Mouse (Mus musculus) hindbrain, embryonic 13.5 days (tissue): ENCODE measurements around the gene Tspan18. TPM values are rescaled to one million over a fixed set of nuclear protein-coding genes. Genes with fewer than 3 reads are reported as not detected.

Experiments
- ATAC-seq: fragments of 200-750 bp; cut with Nextera tagmentation; 2 replicates; pipeline ENCODE4 v1.8.0; 2017; ENCODE audit warnings: moderate TSS enrichment; ENCODE audit not compliant: low FRiP score
- H3K27ac ChIP-seq: fragments of 300-500 bp; sonication (generic); 2 replicates; pipeline ENCODE4 v1.5.1; 2015; ENCODE audit warnings: inconsistent platforms, mild to moderate bottlenecking, moderate library complexity
- H3K27me3 ChIP-seq: fragments of 300-500 bp; sonication (generic); 2 replicates; pipeline ENCODE4 v1.6.1; 2015; ENCODE audit warnings: mild to moderate bottlenecking, inconsistent platforms
- H3K36me3 ChIP-seq: fragments of 300-500 bp; sonication (generic); 2 replicates; pipeline ENCODE4 v1.6.1; 2015; ENCODE audit warnings: mild to moderate bottlenecking, inconsistent platforms
- H3K4me1 ChIP-seq: fragments of 300-500 bp; sonication (generic); replicated peaks from 2 replicates; pipeline ENCODE4 v1.6.1; 2015; ENCODE audit warnings: inconsistent platforms
- H3K4me2 ChIP-seq: fragments of 300-500 bp; sonication (generic); 2 replicates; pipeline ENCODE4 v1.6.1; 2015; ENCODE audit warnings: inconsistent platforms, mild to moderate bottlenecking, moderate library complexity
- H3K4me3 ChIP-seq: fragments of 300-500 bp; sonication (generic); 2 replicates; pipeline ENCODE4 v1.5.1; 2015; ENCODE audit warnings: mild to moderate bottlenecking, inconsistent platforms
- H3K9ac ChIP-seq: fragments of 300-500 bp; sonication (generic); 2 replicates; pipeline ENCODE4 v1.6.1; 2015; ENCODE audit warnings: mild to moderate bottlenecking, inconsistent platforms
- H3K9me3 ChIP-seq: fragments of 300-500 bp; sonication (generic); 2 replicates; pipeline ENCODE4 v1.6.1; 2016; ENCODE audit warnings: inconsistent platforms
- WGBS: fragments of 180-500 bp; shearing (Covaris S2); methylation state at CpG from one replicate; pipeline ENCODE4 v1.1.7; 2015; 5-methylcytosine and 5-hydroxymethylcytosine counted together
- polyA plus RNA-seq: library from polyadenylated mRNA; unstranded; fragments of >200 nt; fragmentation: Nextera tagmentation; extraction: Ambion mirVana; gene quantifications from 2 replicates; pipeline ENCODE4 v1.2.1, GENCODE M21; 2015

The Tspan18 gene
- polyA plus RNA-seq, 1 experiment from 2014 or later = 32.5 TPM

- Histone ChIP-seq H3K4me2 (no peak overlapping the region), H3K4me3 (no peak overlapping the region), H3K27ac (no peak overlapping the region), H3K36me3 (no peaks in the 10 kb centered on the region), H3K9ac (no peak overlapping the region), H3K9me3 (no peaks in the 10 kb centered on the region), H3K4me1 (peaks cover 18% of the 10 kb centered on the region), H3K27me3 (no peaks in the 10 kb centered on the region)
- no peak for ATAC-seq
- 85% methylated on average over 6 of the region's 6 CpGs for WGBS
Measured at GRCm38 (mm10) chr2:93360310-93360709, 26.0 kb upstream of the Tspan18 start.

GRCm38 (mm10) chr2:93357391-93357790 is 23.1 kb upstream of the Tspan18 start:
- H3K36me3 ChIP-seq = no peaks in the 10 kb centered on the region
- H3K4me3 ChIP-seq = no peak overlapping the region
- H3K27me3 ChIP-seq = no peaks in the 10 kb centered on the region; the same call in 1 of the 2 replicates
- no peak for ATAC-seq
- no peak overlapping the region for H3K9ac ChIP-seq
- 51% methylated on average over 2 of the region's 2 CpGs for WGBS
- H3K27ac ChIP-seq = no peak overlapping the region
- H3K4me2 ChIP-seq = no peak overlapping the region
- H3K4me1 ChIP-seq = peaks cover 20% of the 10 kb centered on the region
- H3K9me3 ChIP-seq = no peaks in the 10 kb centered on the region

- Histone ChIP-seq H3K27me3 (no peaks in the 10 kb centered on the region; the same call in 1 of the 2 replicates), H3K27ac (peak overlapping the region; percentile 55), H3K4me1 (peaks cover 20% of the 10 kb centered on the region), H3K36me3 (no peaks in the 10 kb centered on the region), H3K9me3 (no peaks in the 10 kb centered on the region), H3K9ac (no peak overlapping the region), H3K4me3 (no peak overlapping the region), H3K4me2 (no peak overlapping the region)
- 42% methylated on average over 7 of the region's 7 CpGs for WGBS
- no peak for ATAC-seq
Measured at GRCm38 (mm10) chr2:93355845-93356244, 21.5 kb upstream of the Tspan18 start.

- H3K9ac ChIP-seq = no peak overlapping the region
- ATAC-seq = no peak
- no peaks in the 10 kb centered on the region for H3K36me3 ChIP-seq
- H3K4me2 ChIP-seq = no peak overlapping the region
- no peak overlapping the region for H3K4me3 ChIP-seq
- peak overlapping the region; percentile 13; the same call in 1 of the 2 replicates for H3K27ac ChIP-seq
- peaks cover 20% of the 10 kb centered on the region for H3K4me1 ChIP-seq
- H3K27me3 ChIP-seq = no peaks in the 10 kb centered on the region; the same call in 1 of the 2 replicates
- no peaks in the 10 kb centered on the region for H3K9me3 ChIP-seq
- 56% methylated on average over 1 of the region's 1 CpGs for WGBS
Measured at GRCm38 (mm10) chr2:93354621-93355020, 20.3 kb upstream of the Tspan18 start.

GRCm38 (mm10) chr2:93353725-93354124 is 19.4 kb upstream of the Tspan18 start:
- Histone ChIP-seq H3K27me3 (no peaks in the 10 kb centered on the region; the same call in 1 of the 2 replicates), H3K27ac (no peak overlapping the region), H3K4me2 (no peak overlapping the region), H3K9me3 (no peaks in the 10 kb centered on the region), H3K4me1 (peaks cover 21% of the 10 kb centered on the region), H3K9ac (no peak overlapping the region), H3K36me3 (no peaks in the 10 kb centered on the region), H3K4me3 (no peak overlapping the region)
- ATAC-seq = no peak
- WGBS = 82% methylated on average over 4 of the region's 4 CpGs

GRCm38 (mm10) chr2:93352915-93353685 is 18.8 kb upstream of the Tspan18 start:
- H3K4me2 ChIP-seq = no peak overlapping the region
- no peak for ATAC-seq
- H3K4me3 ChIP-seq = no peak overlapping the region
- no peaks in the 10 kb centered on the region for H3K36me3 ChIP-seq
- H3K9me3 ChIP-seq = no peaks in the 10 kb centered on the region
- H3K27ac ChIP-seq = no peak overlapping the region
- WGBS = 87% methylated on average over 8 of the region's 8 CpGs
- H3K4me1 ChIP-seq = peaks cover 26% of the 10 kb centered on the region
- H3K27me3 ChIP-seq = no peaks in the 10 kb centered on the region; the same call in 1 of the 2 replicates
- H3K9ac ChIP-seq = no peak overlapping the region

GRCm38 (mm10) chr2:93351352-93351751 is 17.0 kb upstream of the Tspan18 start:
- WGBS = 75% methylated on average over 7 of the region's 7 CpGs
- H3K4me2 ChIP-seq = no peak overlapping the region
- H3K27me3 ChIP-seq = no peaks in the 10 kb centered on the region; the same call in 1 of the 2 replicates
- no peak overlapping the region for H3K4me3 ChIP-seq
- H3K36me3 ChIP-seq = no peaks in the 10 kb centered on the region
- H3K4me1 ChIP-seq = peaks cover 26% of the 10 kb centered on the region
- no peak for ATAC-seq
- H3K9me3 ChIP-seq = no peaks in the 10 kb centered on the region
- no peak overlapping the region for H3K9ac ChIP-seq
- no peak overlapping the region for H3K27ac ChIP-seq

GRCm38 (mm10) chr2:93347018-93347417 is 12.7 kb upstream of the Tspan18 start:
- ATAC-seq = no peak
- WGBS = 82% methylated on average over 5 of the region's 5 CpGs
- Histone ChIP-seq H3K4me3 (no peak overlapping the region), H3K27me3 (no peaks in the 10 kb centered on the region), H3K9ac (no peak overlapping the region), H3K36me3 (no peaks in the 10 kb centered on the region), H3K9me3 (no peaks in the 10 kb centered on the region), H3K4me2 (no peak overlapping the region), H3K4me1 (peaks cover 6% of the 10 kb centered on the region; the same call in 1 of the 2 replicates), H3K27ac (no peak overlapping the region)

GRCm38 (mm10) chr2:93346609-93347008 is 12.3 kb upstream of the Tspan18 start:
- Histone ChIP-seq H3K9me3 (no peaks in the 10 kb centered on the region), H3K4me2 (no peak overlapping the region), H3K9ac (no peak overlapping the region), H3K4me3 (no peak overlapping the region), H3K36me3 (no peaks in the 10 kb centered on the region), H3K27me3 (no peaks in the 10 kb centered on the region), H3K4me1 (peaks cover 6% of the 10 kb centered on the region; the same call in 1 of the 2 replicates), H3K27ac (no peak overlapping the region)
- WGBS = 18% methylated on average over 6 of the region's 6 CpGs
- ATAC-seq = no peak

- no peak overlapping the region for H3K4me3 ChIP-seq
- H3K4me2 ChIP-seq = no peak overlapping the region
- H3K9me3 ChIP-seq = no peaks in the 10 kb centered on the region
- ATAC-seq = no peak
- H3K27me3 ChIP-seq = no peaks in the 10 kb centered on the region
- H3K27ac ChIP-seq = no peak overlapping the region
- H3K36me3 ChIP-seq = no peaks in the 10 kb centered on the region
- 75% methylated on average over 5 of the region's 5 CpGs for WGBS
- H3K9ac ChIP-seq = no peak overlapping the region
- peaks cover 6% of the 10 kb centered on the region; the same call in 1 of the 2 replicates for H3K4me1 ChIP-seq
Measured at GRCm38 (mm10) chr2:93345663-93346268, 11.5 kb upstream of the Tspan18 start.

GRCm38 (mm10) chr2:93339373-93340106 is 5.2 kb upstream of the Tspan18 start:
- no peaks in the 10 kb centered on the region for H3K9me3 ChIP-seq
- H3K9ac ChIP-seq = 0 out of 2 replicates have a peak overlapping the region, but pooled peaks have one; percentile 14
- no peaks in the 10 kb centered on the region for H3K27me3 ChIP-seq
- no peak; the same call in 1 of the 2 replicates for ATAC-seq
- H3K36me3 ChIP-seq = no peaks in the 10 kb centered on the region
- H3K4me3 ChIP-seq = no peak overlapping the region
- H3K4me1 ChIP-seq = peaks cover 26% of the 10 kb centered on the region
- no peak overlapping the region for H3K4me2 ChIP-seq
- WGBS = 42% methylated on average over 9 of the region's 9 CpGs
- H3K27ac ChIP-seq = peak overlapping the region; percentile 53

- WGBS = 80% methylated on average over 11 of the region's 11 CpGs
- no peak for ATAC-seq
Measured at GRCm38 (mm10) chr2:93335996-93336395, 1.7 kb upstream of the Tspan18 start.

More at GRCm38 (mm10) chr2:93335996-93336395, 1.7 kb upstream of the Tspan18 start:
- H3K9me3 ChIP-seq = no peaks in the 10 kb centered on the region
- H3K9ac ChIP-seq = no peak overlapping the region
- H3K4me3 ChIP-seq = no peak overlapping the region
- H3K4me1 ChIP-seq = peaks cover 50% of the 10 kb centered on the region
- H3K4me2 ChIP-seq = no peak overlapping the region
- H3K36me3 ChIP-seq = no peaks in the 10 kb centered on the region
- no peaks in the 10 kb centered on the region for H3K27me3 ChIP-seq
- no peak overlapping the region for H3K27ac ChIP-seq
